Mouse (Mus musculus) midbrain, embryonic 10.5 days (tissue): Measurements from ENCODE around the gene Gm21970. TPM values are rescaled to one million over a fixed set of nuclear protein-coding genes. Genes with fewer than 3 reads are reported as not detected.

Experiments used
- DNase-seq: peaks from one replicate; pipeline ENCODE4 v3.0.0-alpha.2; 2017; ENCODE audit warnings: low spot score
- H3K27ac ChIP-seq: fragments of 300-500 bp; sonication (generic); replicated peaks from 2 replicates; pipeline ENCODE4 v1.5.1; 2016; ENCODE audit warnings: mild to moderate bottlenecking
- H3K27me3 ChIP-seq: fragments of 300-500 bp; sonication (generic); 2 replicates; pipeline ENCODE4 v1.6.1; 2016; ENCODE audit warnings: low read depth, mild to moderate bottlenecking; ENCODE audit not compliant: poor library complexity, severe bottlenecking
- H3K36me3 ChIP-seq: fragments of 300-500 bp; sonication (generic); 2 replicates; pipeline ENCODE4 v1.6.1; 2016; ENCODE audit warnings: mild to moderate bottlenecking, moderate library complexity
- H3K4me1 ChIP-seq: fragments of 300-500 bp; sonication (generic); 2 replicates; pipeline ENCODE4 v1.6.1; 2016
- H3K4me3 ChIP-seq: fragments of 300-500 bp; sonication (generic); 2 replicates; pipeline ENCODE4 v1.5.1; 2016; ENCODE audit warnings: mild to moderate bottlenecking, moderate library complexity
- H3K9me3 ChIP-seq: fragments of 300-500 bp; sonication (generic); replicated peaks from 2 replicates; pipeline ENCODE4 v1.6.1; 2016; ENCODE audit warnings: mild to moderate bottlenecking
- WGBS: fragments of 180-500 bp; shearing (Covaris S2); methylation state at CpG from one replicate; pipeline ENCODE4 v1.1.7; 2016; 5-methylcytosine and 5-hydroxymethylcytosine counted together
- polyA plus RNA-seq: library from polyadenylated mRNA; unstranded; fragments of >200 nt; fragmentation: Nextera tagmentation; extraction: Ambion mirVana; gene quantifications from 2 replicates; pipeline ENCODE4 v1.2.1, GENCODE M21; 2016

Gm21970 gene
- polyA plus RNA-seq, 1 experiment from 2014 or later, result not detected

DNA sequence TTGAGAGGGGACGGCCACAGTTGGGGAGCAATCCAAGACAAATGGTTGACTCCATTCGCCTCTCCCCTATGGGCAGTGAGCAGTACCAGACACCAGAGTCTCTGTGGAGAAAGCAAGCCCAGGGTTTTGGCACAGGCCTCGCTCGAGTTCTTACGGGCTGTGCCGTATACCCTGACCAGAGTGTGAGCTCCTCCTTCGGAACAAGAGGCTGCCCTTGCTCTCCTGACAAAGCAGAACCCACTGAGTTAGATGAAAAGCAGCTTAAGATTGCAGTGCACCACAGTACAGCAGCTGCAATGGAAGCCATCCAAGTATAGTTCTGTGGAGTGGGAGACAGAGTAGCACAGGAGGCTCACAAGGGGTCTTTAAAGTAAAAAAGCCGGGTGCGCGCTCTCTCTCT, 14.8 kb upstream of the Gm21970 start:
- Histone ChIP-seq H3K27ac (no peak overlapping the region), H3K36me3 (peaks cover 8% of the 10 kb centered on the region; the same call in 1 of the 2 replicates), H3K4me3 (no peak overlapping the region), H3K4me1 (peaks cover 36% of the 10 kb centered on the region), H3K27me3 (no peaks in the 10 kb centered on the region), H3K9me3 (no peaks in the 10 kb centered on the region)
- 96% methylated on average over 10 of the region's 10 CpGs for whole genome bisulfite sequencing
- DNase-seq, result no peak

DNA sequence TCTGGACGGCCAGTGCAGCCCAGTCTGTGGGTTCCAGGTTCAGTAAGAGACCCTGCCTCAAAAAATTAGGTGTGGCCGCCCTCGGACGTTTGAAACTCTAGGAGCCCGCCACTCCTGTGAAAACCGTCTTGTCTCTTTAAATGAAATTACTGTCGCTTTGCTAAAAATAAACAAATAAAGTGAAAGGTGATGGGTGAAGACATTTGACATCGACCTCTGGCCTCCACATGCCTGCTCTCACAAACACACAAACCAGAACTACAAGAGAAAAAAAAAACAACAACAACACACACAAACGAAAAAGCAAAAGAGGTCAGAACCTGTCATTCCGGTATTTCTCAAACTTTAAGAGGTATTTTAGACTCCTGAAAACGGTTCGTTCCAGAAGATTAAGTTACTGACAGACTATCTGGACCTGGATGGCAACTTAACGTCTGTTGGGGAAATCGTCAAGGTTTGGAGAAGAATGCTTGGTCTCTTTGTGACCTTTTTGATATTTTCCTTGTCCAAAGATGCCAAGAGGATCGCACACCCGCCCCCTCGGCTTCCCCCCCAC, 13.0 kb upstream of the Gm21970 start:
- peak overlapping the region; percentile 33; the same call in 1 of the 2 replicates for H3K27ac ChIP-seq
- DNase-seq, result no peak
- no peaks in the 10 kb centered on the region for H3K27me3 ChIP-seq
- 59% methylated on average over 17 of the region's 17 CpGs for WGBS
- H3K36me3 ChIP-seq, result peaks cover 9% of the 10 kb centered on the region; the same call in 1 of the 2 replicates
- no peaks in the 10 kb centered on the region for H3K9me3 ChIP-seq
- H3K4me1 ChIP-seq, result peaks cover 25% of the 10 kb centered on the region
- no peak overlapping the region for H3K4me3 ChIP-seq

DNA sequence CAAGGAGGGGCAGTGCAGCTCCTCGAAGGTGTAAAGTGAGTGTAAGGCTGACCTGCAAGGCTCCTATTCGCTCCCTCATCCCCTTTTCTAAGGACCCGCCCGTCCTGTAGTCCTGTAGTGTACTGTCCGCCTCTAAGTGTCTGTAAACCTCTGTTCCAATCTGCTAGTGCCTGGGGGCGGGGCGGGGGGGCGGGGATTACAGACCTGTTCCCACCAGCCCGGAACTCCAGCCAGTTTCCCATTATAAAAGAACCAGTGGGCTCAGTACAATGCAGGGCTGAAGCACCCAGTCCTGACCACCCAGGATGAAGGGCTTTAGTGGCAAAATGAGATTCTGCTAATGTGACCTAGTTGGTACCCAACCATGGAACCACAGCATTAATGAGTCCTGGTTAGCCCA, 12.5 kb upstream of the Gm21970 start:
- H3K4me1 ChIP-seq, result peaks cover 21% of the 10 kb centered on the region
- no peak for DNase-seq
- H3K27ac ChIP-seq, result peak overlapping the region; percentile 33; the same call in 1 of the 2 replicates
- no peak overlapping the region for H3K4me3 ChIP-seq
- no peaks in the 10 kb centered on the region for H3K9me3 ChIP-seq
- WGBS, result 25% methylated on average over 9 of the region's 9 CpGs
- H3K27me3 ChIP-seq, result no peaks in the 10 kb centered on the region
- peaks cover 13% of the 10 kb centered on the region for H3K36me3 ChIP-seq

DNA sequence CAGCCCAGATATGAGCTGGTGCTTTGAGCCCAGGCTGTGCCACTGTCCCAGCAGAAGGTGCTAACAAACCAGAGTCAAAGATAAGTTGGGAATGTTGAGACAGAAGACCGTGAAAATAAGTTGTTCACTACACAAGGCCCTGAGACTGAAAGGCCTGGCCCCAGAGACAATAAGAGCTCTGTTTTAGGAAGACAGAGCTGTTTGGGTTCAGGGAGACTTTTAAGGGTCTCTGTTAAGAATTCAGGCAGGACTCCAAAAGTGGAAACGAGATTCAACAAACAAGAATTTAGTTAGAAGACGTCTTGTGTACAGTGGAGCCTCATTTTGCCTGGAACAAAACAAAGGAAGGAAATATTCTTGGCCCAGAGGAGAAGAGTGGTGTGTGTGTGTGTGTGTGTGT, 12.1 kb upstream of the Gm21970 start:
- Histone ChIP-seq H3K9me3 (no peaks in the 10 kb centered on the region), H3K4me3 (no peak overlapping the region), H3K4me1 (peaks cover 16% of the 10 kb centered on the region), H3K27me3 (no peaks in the 10 kb centered on the region), H3K27ac (peak overlapping the region; percentile 33; the same call in 1 of the 2 replicates), H3K36me3 (peaks cover 18% of the 10 kb centered on the region)
- WGBS, result 65% methylated on average over 3 of the region's 3 CpGs
- no peak for DNase-seq

DNA sequence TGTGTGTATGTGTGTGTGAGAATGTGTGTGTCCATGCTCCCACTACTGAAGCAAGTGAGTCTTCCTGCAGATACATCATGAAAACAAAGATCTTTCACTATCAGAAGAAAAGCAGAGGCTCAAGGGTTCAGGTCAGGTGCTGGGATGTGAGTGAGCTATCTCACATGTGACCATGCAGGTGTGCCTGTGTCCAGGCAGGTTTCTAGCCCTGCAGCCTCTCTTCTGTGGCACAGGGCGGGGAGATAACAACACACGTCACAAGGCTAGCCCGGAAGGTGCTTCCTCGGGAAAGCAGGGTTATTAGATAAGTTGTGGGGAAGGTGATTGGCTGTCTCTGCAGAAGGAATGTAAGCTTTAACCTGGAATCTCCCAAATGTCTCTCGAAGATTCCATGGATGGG, 11.4 kb upstream of the Gm21970 start:
- H3K36me3 ChIP-seq, result peaks cover 23% of the 10 kb centered on the region
- no peak for DNase-seq
- H3K27me3 ChIP-seq, result no peaks in the 10 kb centered on the region
- no peaks in the 10 kb centered on the region for H3K9me3 ChIP-seq
- no peak overlapping the region for H3K27ac ChIP-seq
- H3K4me1 ChIP-seq, result peaks cover 19% of the 10 kb centered on the region
- H3K4me3 ChIP-seq, result no peak overlapping the region
- 91% methylated on average over 5 of the region's 5 CpGs for WGBS

DNA sequence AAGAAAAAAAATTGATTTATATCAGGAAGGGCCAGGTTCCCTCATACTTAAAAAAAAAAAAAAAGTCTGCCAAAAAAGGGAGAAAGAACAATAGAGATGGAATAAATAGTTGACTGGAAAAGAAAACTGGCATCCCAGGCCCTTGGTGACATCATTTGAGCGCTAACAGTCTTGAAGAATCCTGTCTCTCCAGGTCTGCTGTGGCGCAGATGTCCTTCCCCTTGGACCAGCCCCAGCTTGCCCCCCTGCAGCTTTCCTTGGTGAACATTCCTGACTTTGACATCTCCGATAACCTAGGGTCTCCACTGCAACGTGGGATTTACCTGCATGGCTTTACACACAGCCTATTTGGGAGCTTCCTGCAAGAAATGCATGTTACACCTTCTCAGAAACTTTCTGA, 9.9 kb upstream of the Gm21970 start:
- WGBS, result 89% methylated on average over 4 of the region's 4 CpGs
- no peak for DNase-seq
- Histone ChIP-seq H3K27me3 (no peaks in the 10 kb centered on the region), H3K4me3 (no peak overlapping the region), H3K36me3 (peaks cover 20% of the 10 kb centered on the region), H3K4me1 (peaks cover 13% of the 10 kb centered on the region), H3K9me3 (no peaks in the 10 kb centered on the region), H3K27ac (no peak overlapping the region)

DNA sequence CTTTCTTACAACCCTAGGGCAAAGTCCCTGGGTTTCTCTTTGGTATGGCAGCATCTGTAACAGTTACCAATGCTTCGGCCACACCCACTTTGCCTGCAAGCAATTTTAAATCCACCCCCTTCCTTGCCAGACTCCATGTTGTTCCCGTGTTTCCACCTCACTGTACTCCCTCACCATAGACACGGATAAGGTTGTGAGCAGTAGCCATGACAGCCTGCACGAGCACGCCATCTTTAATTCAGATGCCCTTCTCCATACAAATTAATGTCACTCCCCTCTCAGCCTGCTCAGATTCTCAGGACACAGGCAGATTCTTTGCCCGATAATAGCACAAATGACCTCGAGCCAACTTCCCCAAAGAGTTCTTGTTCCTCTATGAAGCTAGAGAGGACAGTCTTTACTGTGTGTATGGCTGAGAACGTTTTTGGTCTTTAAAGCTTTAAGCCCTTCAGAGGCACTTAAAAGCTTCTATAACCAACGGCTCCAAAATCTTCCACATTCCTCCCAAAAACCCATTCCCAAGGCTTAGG, 9.2 kb upstream of the Gm21970 start:
- Histone ChIP-seq H3K4me1 (peaks cover 12% of the 10 kb centered on the region), H3K9me3 (no peaks in the 10 kb centered on the region), H3K36me3 (peaks cover 23% of the 10 kb centered on the region)

DNA sequence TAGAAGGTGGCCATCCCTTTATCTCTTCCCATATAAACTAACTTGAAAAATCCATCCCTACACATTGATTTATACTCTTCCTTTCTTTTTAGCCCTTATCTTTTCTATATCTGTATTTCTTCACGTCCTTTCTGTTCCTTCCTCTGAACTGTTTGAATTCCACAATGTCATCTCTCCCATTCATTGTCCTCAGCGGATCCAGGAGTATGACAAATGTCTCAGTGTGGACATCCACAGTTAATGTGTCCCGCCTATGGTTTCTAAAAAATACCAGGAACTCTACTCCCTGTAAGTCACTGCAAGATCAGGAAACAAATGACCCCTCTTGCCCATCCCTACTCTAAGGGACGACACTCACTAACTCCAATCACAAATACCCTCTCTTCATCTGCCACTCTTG, 7.3 kb upstream of the Gm21970 start:
- Histone ChIP-seq H3K4me1 (peaks cover 4% of the 10 kb centered on the region), H3K27me3 (no peaks in the 10 kb centered on the region), H3K36me3 (peaks cover 40% of the 10 kb centered on the region), H3K9me3 (no peaks in the 10 kb centered on the region), H3K4me3 (no peak overlapping the region), H3K27ac (no peak overlapping the region)
- DNase-seq, result no peak
- WGBS, result 92% methylated on average over 4 of the region's 4 CpGs

More for the DNA sequence above, 9.2 kb upstream of the Gm21970 start:
- H3K27ac ChIP-seq, result no peak overlapping the region
- DNase-seq, result no peak
- H3K4me3 ChIP-seq, result no peak overlapping the region
- H3K27me3 ChIP-seq, result no peaks in the 10 kb centered on the region
- 91% methylated on average over 9 of the region's 9 CpGs for WGBS

DNA sequence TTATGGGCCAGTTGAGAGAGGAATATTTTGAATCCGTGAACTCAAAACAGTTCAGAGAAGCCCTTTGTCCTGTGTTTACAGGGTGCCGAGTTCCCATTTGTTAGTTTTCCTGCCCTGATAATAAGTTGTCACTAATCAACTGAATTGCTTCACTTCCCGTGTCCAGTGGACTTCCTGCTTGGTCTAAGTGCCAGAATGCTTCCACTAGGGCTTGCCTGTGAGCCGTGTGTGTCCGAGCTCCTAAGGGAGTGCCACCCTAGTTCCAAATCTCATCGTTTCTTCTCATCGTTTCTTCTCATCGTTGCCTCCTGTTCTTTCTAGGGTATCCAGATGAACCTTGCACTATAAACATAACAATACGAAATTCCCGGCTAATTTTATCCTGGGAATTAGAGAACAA, 5.9 kb upstream of the Gm21970 start:
- Histone ChIP-seq H3K27ac (no peak overlapping the region), H3K9me3 (no peaks in the 10 kb centered on the region; the same call in 1 of the 2 replicates), H3K4me3 (no peak overlapping the region), H3K4me1 (peaks cover 2% of the 10 kb centered on the region; the same call in 1 of the 2 replicates), H3K27me3 (no peaks in the 10 kb centered on the region), H3K36me3 (peaks cover 50% of the 10 kb centered on the region)
- DNase-seq, result no peak
- 67% methylated on average over 10 of the region's 10 CpGs for WGBS

DNA sequence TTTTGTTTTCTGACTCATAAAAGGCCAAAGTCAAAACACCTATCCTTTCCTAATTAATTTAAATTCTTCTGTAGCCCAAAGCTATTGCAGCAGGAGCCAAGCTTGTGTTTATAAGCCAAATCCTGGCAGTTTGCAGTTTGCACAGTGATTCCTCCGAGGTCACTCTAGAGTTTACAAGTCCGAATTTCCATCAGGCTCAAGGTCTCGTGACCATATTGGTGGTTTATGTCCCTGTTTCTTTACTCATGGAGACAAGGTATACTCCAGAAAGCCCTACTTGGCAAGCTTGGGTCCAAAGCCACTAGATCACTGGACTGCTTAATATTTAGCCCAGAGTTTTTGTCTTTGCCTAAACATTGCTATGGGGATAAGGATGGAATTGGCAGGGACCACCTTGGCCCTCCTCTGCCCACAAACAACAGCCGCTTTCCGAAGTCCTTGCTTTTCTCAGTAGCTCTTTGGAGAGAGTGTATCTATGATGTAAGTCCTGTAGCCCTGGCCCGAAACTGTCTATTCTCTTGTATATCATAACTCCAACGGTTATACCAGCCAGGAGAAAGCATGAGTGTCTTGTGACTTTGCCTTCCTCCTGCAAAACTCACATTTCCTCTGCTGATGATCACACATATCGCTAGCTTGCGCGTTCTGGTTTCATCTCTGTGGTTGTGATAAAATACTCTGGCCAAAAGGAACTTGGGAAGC, 5.0 kb upstream of the Gm21970 start:
- Histone ChIP-seq H3K4me1 (peaks cover 2% of the 10 kb centered on the region; the same call in 1 of the 2 replicates), H3K27me3 (no peaks in the 10 kb centered on the region), H3K27ac (no peak overlapping the region), H3K9me3 (no peaks in the 10 kb centered on the region; the same call in 1 of the 2 replicates), H3K4me3 (no peak overlapping the region), H3K36me3 (peaks cover 50% of the 10 kb centered on the region)
- WGBS, result 93% methylated on average over 10 of the region's 10 CpGs
- no peak for DNase-seq

DNA sequence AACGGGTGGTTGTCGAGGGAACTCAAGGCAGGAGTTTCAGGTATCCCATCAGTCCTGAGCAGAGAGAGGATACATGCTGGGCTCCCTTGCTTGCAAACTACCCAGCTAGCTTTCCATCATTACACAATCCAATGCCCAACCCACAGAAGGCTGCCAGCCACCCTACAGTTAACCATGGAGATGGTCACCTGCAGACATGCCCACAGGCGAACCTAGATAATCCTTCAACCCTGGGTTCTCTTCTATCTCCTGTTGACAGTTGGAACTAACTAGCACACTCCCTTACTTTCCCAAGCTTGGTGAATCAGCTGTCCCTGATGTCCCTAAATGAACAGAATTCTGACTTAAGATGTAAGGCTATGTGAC, 4.4 kb upstream of the Gm21970 start:
- Histone ChIP-seq H3K9me3 (no peaks in the 10 kb centered on the region; the same call in 1 of the 2 replicates), H3K4me1 (peaks cover 2% of the 10 kb centered on the region; the same call in 1 of the 2 replicates), H3K27me3 (no peaks in the 10 kb centered on the region), H3K4me3 (no peak overlapping the region), H3K36me3 (peaks cover 55% of the 10 kb centered on the region), H3K27ac (no peak overlapping the region)
- DNase-seq, result no peak
- 92% methylated on average over 3 of the region's 3 CpGs for WGBS

DNA sequence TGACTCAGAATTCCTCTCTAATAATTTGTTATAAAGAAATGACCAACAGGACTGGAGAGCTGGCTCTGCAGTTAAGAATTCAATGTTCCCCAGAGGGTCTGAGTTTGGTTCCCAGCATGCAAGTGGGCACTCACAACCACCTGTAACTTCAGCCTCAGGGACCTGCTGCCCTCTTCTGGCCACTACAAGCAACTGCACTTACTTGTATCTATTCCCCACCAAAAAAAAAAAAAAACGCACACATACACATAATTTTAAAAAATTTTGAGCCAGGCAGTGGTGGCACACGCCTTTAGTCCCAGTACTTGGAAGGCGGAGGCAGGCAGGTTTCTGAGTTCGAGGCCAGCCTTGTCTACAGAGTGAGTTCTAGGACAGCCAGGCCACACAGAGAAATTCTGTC, 1.4 kb upstream of the Gm21970 start:
- peaks cover 67% of the 10 kb centered on the region for H3K36me3 ChIP-seq

DNA sequence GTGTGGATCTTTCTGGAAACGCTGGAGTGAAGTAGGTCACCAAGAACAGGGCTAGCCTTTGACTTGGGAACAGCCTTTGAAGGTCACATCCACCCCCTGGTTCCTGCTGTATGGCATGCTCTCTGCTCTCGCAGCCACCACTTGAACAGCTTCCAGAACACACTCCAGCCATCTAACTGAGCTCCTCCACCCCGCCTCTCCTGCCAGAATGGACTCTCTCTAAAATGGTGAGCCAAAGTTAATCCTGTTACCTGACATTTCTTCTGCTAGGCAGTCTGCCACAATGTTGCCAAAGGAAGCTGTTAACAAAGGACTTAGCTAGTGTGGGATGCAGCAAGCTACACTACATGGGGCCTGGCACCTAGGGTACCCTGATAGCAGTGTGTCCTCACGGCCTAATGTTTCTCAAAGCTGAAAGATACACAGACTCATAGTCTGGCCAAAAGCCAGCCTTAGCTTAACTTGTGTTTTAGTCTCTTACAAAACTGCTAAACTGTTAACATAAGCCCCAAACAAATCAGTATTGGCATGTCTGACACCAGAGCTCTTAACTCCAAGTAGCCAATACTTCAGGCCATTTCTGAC, 3.4 kb downstream of the Gm21970 start:
- DNase-seq, result no peak
- H3K27me3 ChIP-seq, result no peaks in the 10 kb centered on the region
- no peak overlapping the region for H3K4me3 ChIP-seq
- peaks cover 46% of the 10 kb centered on the region for H3K36me3 ChIP-seq
- H3K9me3 ChIP-seq, result no peaks in the 10 kb centered on the region
- H3K4me1 ChIP-seq, result peaks cover 8% of the 10 kb centered on the region; the same call in 1 of the 2 replicates
- no peak overlapping the region for H3K27ac ChIP-seq
- WGBS, result 83% methylated on average over 4 of the region's 4 CpGs

More for the DNA sequence above, 1.4 kb upstream of the Gm21970 start:
- H3K4me3 ChIP-seq, result no peak overlapping the region
- H3K27me3 ChIP-seq, result no peaks in the 10 kb centered on the region
- DNase-seq, result no peak
- H3K4me1 ChIP-seq, result peaks cover under 1% of the 10 kb centered on the region; the same call in 1 of the 2 replicates
- 85% methylated on average over 4 of the region's 4 CpGs for WGBS
- H3K27ac ChIP-seq, result no peak overlapping the region
- H3K9me3 ChIP-seq, result no peaks in the 10 kb centered on the region; the same call in 1 of the 2 replicates
